Mouse (Mus musculus) embryonic stem cell, embryonic (primary cell): Measurements from ENCODE around the gene Tma7.

Source experiments
- CTCF ChIA-PET, 4 experiments: fragments of 300-600 bp in 2 of 4; fragments of 350-600 bp in 2 of 4; sonication (Branson Sonifier 250); formaldehyde crosslinking; loops; one replicate each; lab custom pipeline; 2022; ENCODE audit warnings: inconsistent platforms in 2 of 4; lab: Charles Lee
- POLR2A ChIA-PET, 4 experiments: fragments of 300-600 bp in 2 of 4; fragments of 350-600 bp in 2 of 4; sonication (Branson Sonifier 250); formaldehyde crosslinking; loops; one replicate each; lab custom pipeline; 2022; ENCODE audit warnings: antibody characterized with exemption in 4 of 4, inconsistent platforms in 1 of 4; lab: Charles Lee

The Tma7 gene

DNA sequence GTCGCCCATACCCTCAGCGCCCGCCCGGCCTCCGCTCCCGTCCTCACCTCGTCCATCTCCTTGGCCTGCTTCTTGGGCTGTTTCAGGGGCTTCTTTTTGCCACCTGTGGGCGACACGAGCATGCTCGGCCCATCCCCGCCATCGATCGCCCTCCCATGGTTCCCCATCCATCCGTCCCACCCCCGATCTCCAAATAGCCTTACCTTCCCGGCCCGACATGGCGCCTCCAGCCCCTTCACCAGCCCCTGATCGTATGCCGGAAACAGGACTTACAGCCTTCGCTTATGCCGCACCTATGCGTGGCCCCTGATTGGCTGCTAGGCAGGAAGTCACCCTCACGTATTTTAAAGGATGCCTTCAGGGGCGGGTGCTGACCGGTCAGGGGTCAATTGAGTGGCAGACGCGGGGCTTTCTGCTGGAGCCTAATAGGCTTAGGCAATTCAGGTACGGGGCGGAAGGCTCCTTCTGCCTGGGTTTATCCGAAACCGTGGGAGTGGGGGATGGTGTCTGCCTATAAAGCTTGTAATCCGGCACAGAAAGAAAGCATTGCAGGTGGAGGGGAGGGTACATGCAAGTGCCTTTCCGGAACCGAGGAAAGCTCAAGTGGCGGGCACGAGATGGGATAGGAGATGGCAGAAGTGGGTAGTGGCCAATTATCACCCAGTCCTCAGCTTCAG, at the start of gene Tma7, which contains the start of gene Ccdc51:
TSS of gene Tma7 (minus strand) at position 464 of the 677 bp plus-strand sequence.
TSS of gene Ccdc51 (plus strand) at position 370 of the 677 bp plus-strand sequence.
- POLR2A ChIA-PET, result interaction anchor here (0.5 to 2.9 kb wide), 26 partner anchors 8 to 1850 kb away, joined by 3 to 26 read pairs (median 4); partner anchors contain the start of genes Atrip (in 2 of the 4), Pfkfb4 (in 2 of the 4), Plxnb1 (in 2 of the 4) and Trex1 (in 2 of the 4)
- CTCF ChIA-PET, result interaction anchor here in 3 of 4 experiments (0.5 to 2.3 kb wide), 5 partner anchors 14 to 40 kb away, joined by 3 to 6 read pairs (median 3); partner anchors contain the start of gene Trex1 (in 1 of the 3)

DNA sequence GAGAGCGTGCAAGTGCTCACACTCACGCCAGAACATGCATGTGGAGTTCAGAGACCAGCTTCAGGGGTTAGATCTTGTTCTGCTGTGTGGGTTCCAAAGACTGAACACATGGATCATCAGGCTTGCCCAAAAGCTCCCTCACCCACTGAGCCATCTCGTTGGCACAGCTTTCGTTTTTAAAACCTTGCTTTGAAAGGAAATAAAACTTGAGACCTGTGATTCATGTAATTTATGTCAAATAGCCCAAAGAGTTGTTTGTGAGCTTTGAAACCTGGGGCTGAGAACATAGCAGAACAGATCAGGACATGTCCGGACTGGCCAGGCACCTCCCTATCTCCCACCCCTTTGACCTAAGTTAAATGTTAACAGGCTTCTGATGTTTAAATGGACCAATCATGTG, 47.7 kb upstream of the Tma7 start:
- CTCF ChIA-PET, result no interaction called here
- POLR2A ChIA-PET, result no interaction called here

DNA sequence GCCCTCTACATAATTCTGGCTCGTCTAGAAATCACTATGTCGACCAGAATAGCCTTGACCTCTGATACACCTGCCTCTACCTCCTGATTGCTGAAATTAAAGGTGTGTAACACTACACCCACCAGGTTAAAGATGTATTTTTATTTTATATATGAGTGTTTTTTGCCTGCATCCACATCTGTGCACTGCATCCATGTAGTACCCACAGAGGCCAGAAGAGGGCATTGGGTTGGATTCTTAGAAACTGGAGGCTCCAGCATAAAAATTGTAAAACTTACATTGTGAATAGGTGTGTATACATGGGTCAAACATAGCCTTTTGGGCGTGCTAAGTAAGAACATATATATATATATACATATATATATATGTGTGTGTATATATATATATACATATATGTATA, 45.8 kb upstream of the Tma7 start:
- ChIA-PET CTCF (no interaction called here), POLR2A (no interaction called here)

DNA sequence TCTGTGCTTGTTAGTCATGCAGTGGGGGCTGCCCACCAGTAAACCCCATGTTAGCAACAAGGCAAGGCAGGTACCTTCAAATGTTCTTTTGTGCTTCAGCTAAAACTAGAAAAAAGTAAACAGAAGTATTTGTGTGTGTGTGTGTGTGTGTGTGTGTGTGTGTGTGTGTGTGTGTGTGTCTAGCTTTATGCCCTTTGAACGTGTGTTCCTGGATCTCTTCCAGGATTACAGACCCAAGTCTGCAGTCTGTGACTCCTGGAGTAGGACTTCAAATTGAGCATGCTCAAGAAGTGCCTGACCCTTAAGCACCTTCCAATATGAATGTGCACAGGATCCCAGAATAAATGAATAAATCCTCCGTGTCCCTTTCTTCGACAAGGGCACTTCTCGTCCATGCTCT, 44.7 kb upstream of the Tma7 start:
- CTCF ChIA-PET, result interaction anchor here in 2 of 4 experiments (0.6 to 1.1 kb wide), 2 partner anchors 126 to 270 kb away, joined by 3 to 4 read pairs; no protein-coding TSS in a partner anchor
- POLR2A ChIA-PET, result no interaction called here

DNA sequence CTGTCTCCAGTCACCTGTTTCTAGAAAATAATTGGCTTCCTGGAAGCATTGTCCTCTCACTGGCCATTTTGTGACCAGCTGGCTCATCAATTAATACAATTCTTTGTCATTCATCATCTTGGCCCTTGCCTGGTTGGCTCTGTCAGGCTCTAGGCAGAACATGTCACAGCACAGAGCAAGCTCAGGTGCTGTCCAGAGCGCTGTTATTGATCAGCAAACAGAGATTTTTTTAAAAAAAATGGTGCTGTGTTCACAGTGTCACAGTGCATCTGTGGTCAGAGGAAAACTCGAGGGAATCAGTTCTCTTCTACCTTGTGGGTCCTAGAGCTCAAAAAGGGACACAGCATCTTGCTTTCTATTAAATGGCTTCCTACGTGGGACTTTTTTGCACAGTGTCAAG, 43.1 kb upstream of the Tma7 start:
- CTCF ChIA-PET, result interaction anchor here in 2 of 4 experiments (0.6 to 1.1 kb wide), 2 partner anchors 397 to 707 kb away, joined by 3 read pairs; partner anchors contain the start of gene Nme6 (in 1 of the 2)
- POLR2A ChIA-PET, result no interaction called here

DNA sequence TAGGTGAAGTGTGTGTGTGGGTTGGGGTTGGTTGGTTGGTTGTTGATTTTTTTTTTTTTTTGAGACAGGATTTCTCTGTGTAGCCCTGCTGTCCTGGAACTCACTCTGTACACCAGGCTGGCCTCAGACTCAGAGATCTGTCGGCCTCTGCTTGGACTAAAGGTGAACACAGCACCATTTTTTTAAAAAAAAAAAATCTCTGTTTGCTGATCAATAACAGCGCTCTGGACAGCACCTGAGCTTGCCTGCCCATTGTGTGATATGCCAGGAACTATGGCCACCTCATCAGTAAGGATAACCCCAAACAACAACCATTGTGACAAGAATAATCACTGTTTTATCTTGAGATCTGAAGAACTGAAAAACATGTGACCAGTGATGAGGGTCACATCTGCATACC, 42.7 kb upstream of the Tma7 start:
- ChIA-PET CTCF (interaction anchor here in 2 of 4 experiments (0.6 to 1.1 kb wide), 2 partner anchors 398 to 707 kb away, joined by 3 read pairs; partner anchors contain the start of gene Nme6 (in 1 of the 2)), POLR2A (interaction anchor here in 1 of 4 experiments (1.0 to 1.9 kb wide), 2 partner anchors 9 to 11 kb away, joined by 3 to 4 read pairs; no protein-coding TSS in a partner anchor)

DNA sequence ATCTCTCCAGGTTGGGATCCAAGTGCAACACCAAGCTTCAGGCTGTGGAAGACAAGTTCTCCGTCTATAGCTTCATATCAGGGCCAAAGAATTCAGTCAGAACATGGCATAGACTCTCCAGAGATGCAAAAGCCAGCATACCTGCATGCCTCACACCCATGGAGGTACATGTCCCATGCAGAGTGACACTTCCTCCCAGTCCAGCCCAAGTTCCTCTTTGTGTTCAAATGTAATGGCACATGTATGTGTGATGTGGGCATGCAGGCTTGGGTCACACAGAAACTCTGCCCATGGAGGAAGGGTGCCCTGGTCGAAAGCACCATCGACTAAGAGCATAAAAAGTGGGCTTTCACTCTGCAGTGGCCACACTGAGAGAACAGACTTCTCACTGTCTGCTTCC, 41.8 kb upstream of the Tma7 start:
- CTCF ChIA-PET, result interaction anchor here in 2 of 4 experiments (0.7 to 2.8 kb wide), 3 partner anchors 36 to 125 kb away, joined by 3 to 27 read pairs (median 4); no protein-coding TSS in a partner anchor
- POLR2A ChIA-PET, result interaction anchor here in 1 of 4 experiments (0.8 to 1.9 kb wide), 3 partner anchors 10 to 42 kb away, joined by 3 to 4 read pairs (median 3); partner anchors contain the start of genes Ccdc51 and Tma7

DNA sequence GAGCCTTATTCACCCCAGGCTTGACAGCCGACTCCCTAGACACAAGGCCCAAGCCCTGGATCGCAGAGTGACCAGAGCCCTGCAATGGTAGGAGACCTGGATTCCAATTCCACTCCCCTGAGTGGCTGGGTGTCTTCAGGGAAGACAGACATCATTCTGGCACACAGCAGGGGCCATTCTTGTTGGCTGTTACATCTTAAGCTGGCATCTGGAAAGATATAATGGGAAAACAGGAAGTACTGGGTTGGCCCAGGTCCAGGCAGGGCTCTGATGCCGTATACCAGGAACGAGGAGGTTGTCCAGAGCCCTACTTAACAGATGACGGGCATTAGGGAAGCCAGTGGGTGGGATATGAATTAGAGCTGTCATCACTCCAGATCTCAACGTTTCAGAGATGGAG, 40.9 kb upstream of the Tma7 start:
- ChIA-PET POLR2A (interaction anchor here in 3 of 4 experiments (0.9 to 1.9 kb wide), 8 partner anchors 9 to 37 kb away, joined by 3 to 7 read pairs (median 4); no protein-coding TSS in a partner anchor), CTCF (interaction anchor here (0.5 to 4.3 kb wide), 19 partner anchors 11 to 943 kb away, joined by 3 to 33 read pairs (median 6); partner anchors contain the start of genes Ccdc51 (in 1 of the 4), Tma7 (in 1 of the 4) and Trex1 (in 1 of the 4))

DNA sequence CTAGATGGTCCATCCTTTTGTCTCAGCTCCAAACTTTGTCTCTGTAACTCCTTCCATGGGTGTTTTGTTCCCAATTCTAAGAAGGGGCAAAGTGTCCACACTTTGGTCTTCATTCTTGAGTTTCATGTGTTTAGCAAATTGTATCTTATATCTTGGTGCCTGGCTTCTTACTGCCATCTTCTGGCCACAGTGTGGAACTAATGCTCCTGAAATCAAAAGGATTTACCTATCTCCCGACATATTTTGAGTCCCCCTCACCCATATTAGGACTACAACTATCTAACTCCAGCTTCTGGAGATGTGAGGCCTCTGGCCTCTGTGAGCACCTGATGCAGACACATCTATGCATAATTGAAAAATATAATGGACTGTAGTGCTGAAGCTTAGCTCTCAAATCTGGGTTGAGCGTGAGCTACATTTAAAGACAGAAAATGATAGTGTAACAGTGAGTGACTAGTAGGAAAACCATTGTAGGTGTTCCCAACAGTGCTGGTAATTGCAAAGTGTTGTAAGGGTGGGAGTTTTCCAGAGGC, 40.2 kb upstream of the Tma7 start:
- CTCF ChIA-PET, result interaction anchor here (0.5 to 4.3 kb wide), 22 partner anchors 10 to 943 kb away, joined by 3 to 33 read pairs (median 6); partner anchors contain the start of genes Ccdc51 (in 1 of the 4), Plxnb1 (in 1 of the 4), Tma7 (in 1 of the 4) and Trex1 (in 1 of the 4)
- POLR2A ChIA-PET, result interaction anchor here in 3 of 4 experiments (0.6 to 1.9 kb wide), 10 partner anchors 16 to 275 kb away, joined by 3 to 7 read pairs (median 4); partner anchors contain the start of gene Plxnb1 (in 1 of the 3)

DNA sequence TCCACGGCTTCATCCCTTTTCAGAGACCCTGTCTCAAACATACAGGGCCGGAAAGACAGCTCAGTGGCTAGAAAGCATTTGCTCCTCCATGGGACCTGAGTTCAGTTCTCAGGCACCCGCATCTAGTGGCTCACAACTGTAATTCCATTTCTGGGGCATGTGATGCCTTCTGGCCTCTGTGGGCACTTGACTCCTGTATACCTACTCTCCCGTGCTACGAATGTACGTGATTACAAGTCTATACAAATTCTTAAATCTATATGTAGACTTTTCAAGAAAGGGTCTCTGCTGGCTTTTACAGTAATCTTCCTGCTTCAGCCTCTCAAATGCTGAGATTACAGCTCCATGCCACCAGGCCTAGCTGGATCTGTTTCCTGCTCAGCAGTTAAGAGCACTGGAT, 38.6 kb upstream of the Tma7 start:
- CTCF ChIA-PET, result interaction anchor here in 3 of 4 experiments (0.6 to 4.3 kb wide), 5 partner anchors 19 to 120 kb away, joined by 3 to 33 read pairs (median 3); no protein-coding TSS in a partner anchor

DNA sequence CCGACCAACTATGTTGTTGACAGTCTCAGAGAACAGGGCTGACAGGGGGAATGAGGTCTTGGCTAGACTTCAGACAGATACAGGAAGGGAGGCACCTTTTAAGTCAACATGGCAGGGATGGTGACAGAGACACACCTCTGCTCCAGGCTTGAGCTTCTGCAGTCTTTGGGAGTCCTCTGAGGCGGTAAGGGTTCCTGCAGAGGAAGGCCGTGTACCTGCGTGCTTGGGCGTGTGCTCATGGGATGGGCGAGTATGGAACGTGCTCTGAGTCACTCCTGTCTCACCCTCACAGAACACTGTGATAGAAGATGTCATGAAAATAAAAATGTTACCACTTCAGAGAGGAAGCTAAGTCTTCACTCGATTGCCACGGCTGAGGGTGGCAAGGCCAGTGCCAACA, 37.2 kb upstream of the Tma7 start:
- ChIA-PET POLR2A (interaction anchor here in 2 of 4 experiments (0.5 to 1.5 kb wide), 6 partner anchors 24 to 66 kb away, joined by 3 to 9 read pairs (median 4); partner anchors contain the start of genes Ccdc51 (in 1 of the 2), Plxnb1 (in 1 of the 2) and Tma7 (in 1 of the 2)), CTCF (interaction anchor here in 1 of 4 experiments (4.3 kb wide), 1 partner anchor 32 kb away, joined by 33 read pairs; no protein-coding TSS in a partner anchor)

More for the DNA sequence above, 38.6 kb upstream of the Tma7 start:
- POLR2A ChIA-PET, result interaction anchor here in 3 of 4 experiments (0.6 to 1.5 kb wide), 8 partner anchors 25 to 278 kb away, joined by 3 to 6 read pairs (median 3); partner anchors contain the start of genes Ccdc51 (in 1 of the 3) and Tma7 (in 1 of the 3)

DNA sequence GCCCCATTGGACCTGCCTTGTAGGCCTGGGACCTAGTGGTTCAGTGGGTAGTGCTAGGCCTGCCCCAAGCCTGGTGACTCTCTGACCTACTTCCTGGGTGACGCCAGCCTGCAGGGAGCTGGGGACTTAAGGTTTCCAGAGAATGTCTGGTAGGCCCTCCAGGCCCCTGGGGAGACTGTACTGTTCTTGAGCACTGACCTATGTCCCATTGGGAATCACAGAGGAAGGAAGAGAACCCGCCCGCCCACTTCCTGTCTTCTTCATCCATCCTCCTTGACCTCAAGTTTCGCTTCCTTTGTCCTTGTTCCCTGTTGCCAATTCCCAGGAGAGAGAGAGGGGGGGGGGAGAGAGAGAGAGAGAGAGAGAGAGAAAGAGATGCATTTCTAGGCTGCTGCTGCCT, 35.7 kb upstream of the Tma7 start:
- ChIA-PET CTCF (interaction anchor here in 1 of 4 experiments (1.3 kb wide), 1 partner anchor 30 kb away, joined by 4 read pairs; no protein-coding TSS in a partner anchor), POLR2A (interaction anchor here (0.5 to 1.0 kb wide), 5 partner anchors 10 to 757 kb away, joined by 3 read pairs; partner anchors contain the start of gene Shisa5 (in 1 of the 4))

DNA sequence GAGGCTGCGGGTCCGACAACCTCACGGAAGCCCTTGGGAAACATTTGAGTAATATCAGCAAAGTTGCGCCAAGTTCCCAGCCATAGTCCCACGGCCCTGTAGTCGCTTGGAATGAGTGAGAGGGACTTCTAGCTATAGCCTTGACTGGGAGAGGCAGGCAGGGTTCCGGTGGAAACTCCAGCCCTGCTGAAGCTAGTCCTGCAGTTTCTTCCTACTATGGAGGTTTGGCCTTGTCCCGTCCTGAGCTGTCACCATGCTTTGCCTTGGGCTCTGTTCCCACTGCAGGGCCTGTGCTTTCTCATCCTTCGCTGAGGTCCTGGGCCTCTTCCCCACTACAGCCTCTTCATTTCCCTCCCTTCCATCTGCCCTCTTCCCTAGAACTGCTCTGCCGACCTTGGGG, 33.8 kb upstream of the Tma7 start:
- POLR2A ChIA-PET, result interaction anchor here in 1 of 4 experiments (1.2 kb wide), 1 partner anchor 19 kb away, joined by 3 read pairs; no protein-coding TSS in a partner anchor
- CTCF ChIA-PET, result interaction anchor here in 1 of 4 experiments (1.1 kb wide), 1 partner anchor 28 kb away, joined by 3 read pairs; no protein-coding TSS in a partner anchor

DNA sequence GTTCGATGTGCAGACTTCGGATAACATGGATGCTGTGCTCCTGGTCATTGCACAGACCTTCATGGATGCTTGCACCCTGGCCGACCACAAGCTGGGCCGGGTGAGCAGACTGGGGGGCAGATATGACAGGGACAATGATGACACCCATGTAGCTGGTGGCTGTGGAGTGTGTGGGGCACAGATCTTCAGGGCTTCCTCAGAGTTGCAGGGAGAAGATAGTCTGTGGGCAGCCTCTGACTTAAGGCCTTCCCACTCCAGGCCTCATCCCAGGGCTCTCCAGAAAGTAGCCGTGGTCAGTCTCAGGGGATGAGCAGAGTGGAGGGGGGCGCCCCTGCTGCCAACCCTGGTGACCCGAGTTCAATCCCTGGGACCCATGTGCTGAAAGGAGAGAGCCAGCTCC, 32.5 kb upstream of the Tma7 start:
- ChIA-PET POLR2A (no interaction called here), CTCF (interaction anchor here in 1 of 4 experiments (1.0 kb wide), 1 partner anchor 26 kb away, joined by 3 read pairs; no protein-coding TSS in a partner anchor)

DNA sequence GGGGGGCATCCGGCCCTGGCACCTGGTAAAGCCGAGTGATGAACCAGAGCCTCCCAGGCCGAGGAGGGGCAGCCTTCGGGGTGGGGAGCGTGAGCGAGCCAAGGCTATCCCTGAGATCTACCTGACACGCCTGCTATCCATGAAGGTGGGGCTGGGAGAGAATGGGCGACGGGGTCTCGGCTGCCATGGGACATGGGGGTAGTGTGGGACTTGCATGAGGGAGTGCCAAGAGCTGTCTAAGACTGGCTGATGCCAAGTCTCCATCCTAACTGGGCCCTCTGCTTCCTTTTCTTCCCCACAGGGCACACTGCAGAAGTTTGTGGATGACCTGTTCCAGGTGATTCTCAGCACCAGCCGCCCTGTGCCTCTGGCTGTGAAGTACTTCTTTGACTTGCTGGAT, 31.9 kb upstream of the Tma7 start:
- CTCF ChIA-PET, result no interaction called here
- POLR2A ChIA-PET, result interaction anchor here in 3 of 4 experiments (0.7 to 1.8 kb wide), 4 partner anchors 10 to 100 kb away, joined by 3 to 4 read pairs (median 4); partner anchors contain the start of gene Plxnb1 (in 1 of the 3)

DNA sequence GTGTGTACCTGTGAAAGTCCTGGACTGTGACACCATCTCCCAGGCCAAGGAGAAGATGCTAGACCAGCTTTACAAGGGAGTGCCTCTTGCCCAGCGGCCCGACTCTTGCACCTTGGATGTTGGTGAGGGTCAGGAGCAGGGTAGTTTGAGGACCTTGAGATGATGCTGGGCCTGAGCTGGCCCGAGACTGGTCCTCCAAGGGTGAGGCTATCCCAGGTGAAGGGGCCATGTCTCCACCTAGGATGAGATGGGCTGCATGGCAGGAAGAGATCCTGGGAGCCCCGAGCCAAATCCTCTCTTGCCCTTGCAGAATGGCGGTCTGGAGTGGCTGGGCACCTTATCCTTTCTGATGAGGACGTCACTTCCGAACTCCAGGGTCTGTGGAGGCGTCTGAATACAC, 30.9 kb upstream of the Tma7 start:
- ChIA-PET POLR2A (interaction anchor here in 2 of 4 experiments (0.9 to 1.8 kb wide), 4 partner anchors 11 to 26 kb away, joined by 3 to 4 read pairs (median 4); partner anchors contain the start of gene Plxnb1 (in 1 of the 2)), CTCF (interaction anchor here in 1 of 4 experiments (2.1 to 2.4 kb wide), 2 partner anchors 9 to 26 kb away, joined by 7 to 11 read pairs; no protein-coding TSS in a partner anchor)

DNA sequence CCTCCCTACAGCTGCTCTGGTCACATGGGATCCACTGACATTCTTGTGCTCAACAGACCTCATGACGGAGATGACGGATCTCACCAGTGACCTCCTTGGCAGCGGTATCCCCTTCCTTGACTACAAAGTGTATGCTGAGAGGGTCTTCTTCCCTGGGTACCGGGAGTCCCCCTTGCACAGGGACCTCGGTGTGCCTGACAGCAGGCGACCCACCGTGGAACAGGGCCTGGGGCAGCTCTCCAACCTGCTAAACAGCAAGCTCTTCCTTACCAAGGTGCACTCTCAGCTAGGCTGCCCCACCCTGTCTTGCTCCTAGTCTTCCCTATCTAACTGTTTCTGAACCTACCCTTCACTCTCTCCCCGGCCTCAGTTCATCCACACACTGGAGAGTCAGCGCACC, 29.2 kb upstream of the Tma7 start:
- ChIA-PET CTCF (interaction anchor here in 2 of 4 experiments (0.6 to 2.4 kb wide), 4 partner anchors 11 to 974 kb away, joined by 3 to 11 read pairs (median 6); partner anchors contain the start of gene Plxnb1 (in 1 of the 2)), POLR2A (interaction anchor here in 2 of 4 experiments (0.6 to 1.1 kb wide), 3 partner anchors 11 to 23 kb away, joined by 3 read pairs; no protein-coding TSS in a partner anchor)
